Mouse (Mus musculus) skeletal muscle tissue, adult 2 months (tissue): Measurements from ENCODE around the gene Lrrc1.

Experiments used
- DNase-seq: peaks from one replicate; pipeline ENCODE4 v3.0.0-alpha.2; 2012; ENCODE audit warnings: low read depth, low spot score

The Lrrc1 gene

DNA sequence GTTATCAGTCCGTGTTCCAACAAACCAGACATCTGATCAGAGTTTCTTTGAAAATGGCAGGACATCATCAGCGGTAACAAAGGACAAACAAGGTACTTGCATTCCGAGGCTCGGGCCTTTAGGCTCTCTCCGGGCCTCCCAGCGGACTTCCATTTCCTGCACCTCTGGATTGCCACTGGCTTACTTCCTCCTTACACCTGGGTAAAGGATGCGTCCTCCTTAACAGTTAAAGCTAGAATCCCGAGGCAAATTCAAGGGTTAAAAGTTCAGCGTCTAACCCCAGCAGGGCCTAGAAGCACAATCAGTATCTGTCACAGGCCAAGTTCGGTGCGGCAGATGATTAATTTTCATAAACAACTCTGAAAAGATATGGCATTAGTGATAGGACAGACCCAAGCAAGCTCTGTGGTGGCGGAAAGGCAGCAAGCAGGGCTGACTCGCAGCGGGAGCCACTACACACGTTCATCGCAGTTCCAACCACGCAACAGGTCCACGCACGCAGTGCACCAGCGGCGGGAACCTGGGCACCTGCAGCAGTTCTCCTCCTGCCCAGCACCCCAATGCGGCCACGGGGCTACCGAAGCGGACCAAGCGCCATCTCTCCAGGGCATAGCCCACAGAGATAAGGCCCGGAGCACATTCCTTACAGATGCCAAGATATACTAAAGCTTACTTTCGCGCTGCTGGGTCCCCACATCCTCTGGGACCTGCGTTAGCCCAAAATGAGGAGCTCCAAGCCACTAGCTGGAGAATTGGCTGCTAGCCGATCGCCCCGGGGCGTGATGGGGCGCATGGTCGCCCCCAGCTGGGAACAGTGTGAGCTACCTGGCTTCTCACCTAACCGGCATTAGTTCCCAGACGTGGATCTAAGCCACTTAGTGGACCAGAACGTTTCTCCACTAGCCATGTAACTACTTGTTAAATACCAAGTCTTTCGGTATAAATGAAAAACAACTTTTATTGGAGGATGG, 1.0 kb downstream of the Lrrc1 start:
- no peak for DNase-seq

- no peak for DNase-seq
These were observed 3.1 kb downstream of the Lrrc1 start for GRCm38 (mm10) chr9:77541556-77541955.

DNA sequence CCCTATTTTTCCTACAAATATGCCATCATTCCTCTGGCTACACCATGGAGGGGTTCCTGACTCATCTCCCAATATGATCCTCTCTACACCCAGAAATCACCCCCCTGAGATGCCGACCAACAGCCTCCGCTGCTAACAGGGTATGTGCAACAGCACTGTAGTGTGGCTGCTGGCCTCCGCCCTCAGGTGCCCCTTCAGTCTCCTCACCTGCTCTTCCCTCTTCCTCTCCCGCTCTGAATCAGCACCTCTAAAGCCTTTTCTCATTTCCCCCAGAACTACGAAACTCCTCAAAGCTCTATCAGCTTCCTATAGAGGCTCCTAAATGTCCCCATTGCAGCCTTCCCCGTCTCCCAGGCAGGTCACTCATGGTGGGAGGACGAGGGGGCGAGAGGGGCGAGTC, 5.4 kb downstream of the Lrrc1 start:
- DNase-seq: no peak

DNA sequence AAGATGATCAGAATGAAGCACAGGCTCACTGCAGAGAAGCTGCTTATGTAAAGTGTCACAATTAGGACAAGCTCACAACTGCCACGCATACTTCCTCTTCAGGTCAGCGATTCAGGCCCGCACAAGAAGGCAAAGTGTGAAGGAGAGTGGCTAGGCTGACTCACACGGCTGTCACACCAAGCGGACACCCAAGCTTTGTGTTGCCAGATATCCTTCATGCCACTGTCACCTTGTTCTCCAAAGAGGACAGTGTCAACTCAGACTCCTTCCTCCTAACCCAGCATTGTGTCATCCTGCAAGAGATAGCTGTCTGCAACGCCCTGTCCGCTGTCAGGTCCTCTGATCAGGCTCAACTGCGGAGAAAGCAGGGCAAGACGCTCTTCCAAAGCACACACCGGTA, 7.3 kb downstream of the Lrrc1 start:
- no peak for DNase-seq

DNA sequence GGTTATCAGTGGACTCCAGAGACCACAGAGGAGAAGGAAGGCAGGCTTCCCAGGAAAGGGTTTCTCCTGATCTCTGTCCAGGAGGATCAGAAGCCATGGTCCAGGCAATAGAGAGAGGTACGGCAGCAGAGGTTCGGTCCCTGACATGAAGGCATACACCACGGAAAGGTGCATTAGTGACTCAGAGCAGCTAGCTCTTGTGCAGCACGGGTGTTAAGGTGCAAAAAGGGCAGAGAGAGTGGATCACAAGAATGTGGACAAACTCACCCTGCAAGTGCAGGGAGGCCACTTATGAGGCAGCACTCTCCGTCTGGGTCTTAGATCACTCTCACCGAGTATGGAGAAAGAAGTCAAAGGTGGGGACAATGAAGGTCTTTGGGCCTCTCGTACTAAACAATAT, 7.8 kb downstream of the Lrrc1 start:
- no peak for DNase-seq

DNA sequence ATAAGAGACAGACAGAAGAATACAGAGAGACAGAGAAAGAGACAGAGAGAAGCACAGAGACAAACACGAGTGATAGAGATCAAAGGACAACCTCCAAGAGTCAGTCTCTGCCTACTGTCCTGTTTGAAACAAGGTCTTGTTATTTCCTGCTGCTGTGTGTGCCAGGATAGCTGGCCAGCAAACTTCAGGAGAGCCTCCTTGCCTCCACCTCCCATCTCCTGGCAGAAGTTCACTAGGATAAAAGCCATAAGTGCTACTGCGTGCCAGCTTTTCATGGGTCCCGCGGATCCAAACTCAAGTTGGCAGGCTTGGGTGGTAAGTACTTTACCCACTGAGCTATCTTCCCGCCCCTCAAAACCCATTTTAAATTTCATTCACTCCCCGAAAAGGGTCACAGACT, 8.4 kb downstream of the Lrrc1 start:
- DNase-seq: no peak

DNA sequence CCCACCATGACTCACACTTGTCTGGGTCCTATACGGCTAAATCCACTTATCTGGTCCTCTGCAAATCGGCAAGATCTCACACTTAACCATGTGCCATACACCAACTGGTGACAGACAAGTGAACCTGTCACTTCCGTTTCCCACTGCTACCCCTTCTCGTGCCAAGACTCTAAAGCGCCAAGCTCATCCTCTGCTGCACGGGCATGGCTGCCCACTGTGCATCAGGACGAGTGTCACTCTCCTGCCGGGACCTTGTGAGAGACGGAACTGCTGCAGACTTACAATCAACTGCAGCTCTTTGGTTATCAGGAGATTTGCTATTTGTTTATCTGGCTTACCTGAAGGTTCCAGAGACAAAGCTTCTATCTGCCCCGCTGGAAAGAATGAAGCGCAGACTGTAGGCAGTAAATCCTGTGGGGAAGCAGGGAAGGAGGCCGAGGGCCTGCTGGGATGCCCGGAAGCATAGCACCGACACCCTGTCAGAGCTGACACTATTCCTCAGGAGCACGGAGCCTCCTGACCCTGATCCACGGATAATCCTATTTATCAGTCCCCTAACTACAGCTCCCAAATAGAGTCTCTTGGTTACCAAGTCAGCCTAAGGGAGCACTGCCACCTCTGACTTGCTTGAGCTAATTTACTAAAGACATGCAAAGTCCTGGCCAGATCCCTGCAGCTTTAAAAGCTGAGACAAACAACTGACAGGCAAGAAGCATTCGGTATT, 9.5 kb downstream of the Lrrc1 start:
- DNase-seq: no peak

- no peak for DNase-seq
These were observed 16.2 kb downstream of the Lrrc1 start for GRCm38 (mm10) chr9:77528379-77529041.

DNA sequence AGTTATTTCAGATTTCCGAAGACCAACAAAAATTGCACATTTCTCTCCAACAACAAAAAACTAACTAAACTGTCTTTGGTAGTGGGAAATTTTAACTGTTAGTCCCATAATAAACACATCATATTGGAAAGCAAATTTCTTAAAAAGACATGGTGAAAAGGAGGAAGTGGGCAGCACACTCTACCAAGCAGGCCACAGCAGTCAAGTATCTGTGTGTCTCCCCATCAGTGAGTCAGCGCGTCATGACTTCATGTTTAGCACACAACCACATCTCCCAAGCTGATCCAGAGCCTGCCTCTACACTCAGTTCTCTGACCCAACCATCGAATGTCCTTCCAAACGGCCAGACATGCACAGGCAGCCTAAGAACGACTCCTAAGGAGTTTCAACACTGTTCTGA, 17.5 kb downstream of the Lrrc1 start:
- no peak for DNase-seq

DNA sequence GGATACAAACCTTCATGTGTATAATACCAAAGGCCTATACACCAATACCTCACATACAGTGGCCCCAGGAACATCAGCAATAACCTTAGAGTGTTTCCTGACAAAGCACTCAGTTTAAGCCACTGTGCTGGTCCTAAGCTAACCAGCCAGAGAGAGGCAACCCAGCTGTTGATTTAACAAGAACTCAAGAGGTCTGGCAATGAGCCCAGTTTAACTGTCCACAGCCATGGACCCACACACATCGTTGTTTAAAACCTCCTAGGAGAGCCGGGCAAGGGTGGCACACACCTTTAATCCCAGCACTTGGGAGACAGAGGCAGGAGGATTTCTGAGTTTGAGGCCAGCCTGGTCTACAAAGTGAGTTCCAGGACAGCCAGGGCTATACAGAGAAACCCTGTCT, 18.0 kb downstream of the Lrrc1 start:
- no peak for DNase-seq

- DNase-seq: no peak
These were observed 18.9 kb downstream of the Lrrc1 start for GRCm38 (mm10) chr9:77525595-77526295.

DNA sequence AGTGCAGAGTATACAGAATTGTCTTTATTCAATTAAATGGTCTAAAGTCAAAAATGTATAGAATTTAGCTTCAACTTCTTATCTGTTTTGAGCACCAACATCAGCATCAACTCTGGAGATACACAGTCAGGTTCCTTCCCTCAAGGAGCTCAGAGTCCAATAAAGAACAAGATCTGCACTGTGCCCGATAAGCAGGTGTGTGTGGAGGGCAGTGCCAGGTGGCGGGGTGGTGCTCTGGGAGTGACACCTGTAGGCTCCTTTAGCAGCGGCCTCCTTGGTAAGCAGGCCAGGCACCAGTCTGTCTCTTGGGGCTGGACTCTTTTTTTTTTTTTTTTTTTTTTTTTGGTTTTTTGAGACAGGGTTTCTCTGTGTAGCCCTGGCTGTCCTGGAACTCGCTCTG, 20.9 kb downstream of the Lrrc1 start:
- no peak for DNase-seq

- no peak for DNase-seq
These were observed 22.2 kb downstream of the Lrrc1 start for GRCm38 (mm10) chr9:77522476-77522875.

GRCm38 (mm10) chr9:77519198-77519597, 25.5 kb downstream of the Lrrc1 start:
- no peak for DNase-seq

DNA sequence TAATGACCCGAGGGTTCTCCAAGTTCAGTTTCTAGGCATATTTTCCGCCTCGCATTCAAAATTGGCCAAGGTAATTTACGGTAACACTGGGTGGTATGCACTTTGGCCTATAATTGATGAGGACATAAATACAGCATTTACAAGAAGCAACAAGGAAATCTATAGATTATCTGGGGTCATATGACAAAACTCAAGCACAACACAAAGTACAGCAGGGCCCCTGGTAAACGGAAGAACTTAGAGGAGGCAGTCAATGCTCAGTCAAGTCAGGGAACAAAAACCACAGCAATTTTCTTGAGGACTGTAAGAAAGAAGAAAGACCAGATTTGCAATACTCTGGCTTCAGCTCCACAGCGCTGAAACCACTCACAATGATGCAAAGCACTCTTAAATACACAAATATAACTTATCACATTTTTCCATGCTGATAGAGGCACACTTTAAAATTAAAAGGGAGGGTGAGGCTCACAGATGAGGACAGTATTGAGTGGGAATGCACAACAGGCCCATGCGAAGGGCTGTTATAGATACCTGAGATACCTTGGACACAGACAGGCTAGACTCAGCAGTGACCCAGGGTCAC, 27.8 kb downstream of the Lrrc1 start:
- no peak for DNase-seq

- DNase-seq: no peak
These were observed 30.8 kb downstream of the Lrrc1 start for GRCm38 (mm10) chr9:77513892-77514291.

GRCm38 (mm10) chr9:77512220-77512619, 32.5 kb downstream of the Lrrc1 start:
- DNase-seq: no peak

DNA sequence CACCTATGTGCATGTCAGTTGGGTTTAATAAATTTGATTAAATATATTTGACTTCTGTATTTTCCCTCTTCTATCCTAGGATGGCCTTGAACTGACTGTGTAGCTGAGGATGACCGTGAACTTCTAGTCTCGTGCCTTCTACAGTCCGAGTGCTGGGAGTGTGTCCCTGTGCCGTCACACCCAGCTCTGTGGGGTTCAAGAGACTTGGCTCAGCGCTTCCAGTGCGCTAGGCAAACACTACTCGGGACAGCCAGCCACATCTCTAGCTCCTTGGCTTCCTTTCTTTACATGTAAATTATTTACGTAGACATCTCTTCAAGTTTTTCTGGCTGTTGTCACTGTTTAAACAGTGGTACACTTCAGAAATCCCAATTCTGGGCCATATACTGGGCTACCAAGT, 34.1 kb downstream of the Lrrc1 start:
- no peak for DNase-seq

DNA sequence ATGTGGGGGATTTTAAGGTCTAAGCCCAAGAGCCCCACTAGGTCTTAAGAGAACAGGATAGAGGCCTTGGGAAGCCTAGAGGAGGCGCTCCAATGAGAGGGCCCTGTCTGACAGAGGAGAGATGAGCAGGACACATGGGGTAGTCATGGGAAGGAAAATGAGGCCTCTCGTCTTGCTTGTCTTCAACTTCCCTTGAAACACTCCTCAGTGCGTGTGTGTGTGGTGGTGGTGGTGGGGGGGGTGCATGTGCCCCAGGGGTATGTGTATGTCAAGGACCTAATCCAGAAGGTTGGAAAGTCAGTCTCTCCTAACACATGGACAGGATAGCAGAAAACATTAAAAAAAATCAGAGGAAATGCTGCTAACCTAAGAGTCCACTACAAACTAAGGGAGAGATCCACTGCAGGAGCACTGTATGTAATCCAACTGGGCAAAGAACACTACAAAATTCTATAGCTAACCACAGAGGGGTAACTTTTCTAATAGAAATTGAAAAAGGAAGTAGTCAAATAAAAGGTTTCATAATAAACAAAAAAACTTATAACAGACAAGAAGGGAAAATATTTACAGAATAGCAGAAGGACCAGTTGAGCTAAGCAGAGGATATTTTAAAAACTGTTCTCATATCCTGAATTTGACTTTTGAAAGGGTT, 36.8 kb downstream of the Lrrc1 start:
- no peak for DNase-seq

DNA sequence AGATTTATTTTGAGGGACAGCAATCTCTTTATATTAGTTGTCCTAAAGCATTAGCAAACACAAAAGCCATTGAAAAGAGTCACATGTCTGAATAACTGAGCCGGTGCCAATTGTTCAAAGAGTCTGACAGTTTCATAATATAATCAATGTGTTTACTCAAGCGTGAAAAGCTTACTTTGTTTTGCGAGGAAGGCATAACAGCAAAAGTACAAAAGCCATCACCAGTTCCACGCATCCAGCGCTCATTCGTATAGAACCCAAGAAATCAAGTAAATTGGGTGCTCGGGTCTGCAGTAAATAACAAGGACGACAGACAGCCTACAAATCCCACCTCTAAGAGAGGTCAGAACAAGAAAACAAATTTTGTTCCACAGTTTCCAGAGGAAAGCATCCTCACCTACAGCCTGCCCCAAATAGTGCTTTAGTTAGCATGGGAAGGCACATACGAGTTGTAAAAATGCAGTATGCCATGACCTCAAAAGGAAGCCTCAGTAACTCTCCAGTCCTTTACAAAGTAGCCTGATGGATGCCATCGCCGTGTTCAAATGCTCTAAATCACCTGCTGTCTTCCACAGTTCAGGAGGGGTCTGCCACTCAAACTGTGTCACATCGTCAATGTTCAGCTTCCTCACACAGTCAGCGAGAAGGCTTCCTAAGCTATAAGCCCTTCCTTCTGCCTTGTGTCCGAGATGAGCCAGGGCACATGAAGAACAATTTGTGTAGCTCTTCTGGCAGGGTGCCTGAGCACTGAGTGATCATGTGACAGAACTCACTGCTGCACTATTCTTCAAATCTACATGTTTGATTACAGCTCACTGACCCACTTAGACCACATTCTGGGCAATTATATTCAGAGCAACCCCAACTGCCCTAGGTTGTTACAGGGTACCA, 41.9 kb downstream of the Lrrc1 start:
- DNase-seq: no peak
